7 mouse cellular contexts compared by ENCODE assay signal in genomic region chr11:72037996-72038395, GRCm38 (mm10). TPM values are rescaled to one million over a fixed set of nuclear protein-coding genes. Genes with fewer than 3 reads are reported as not detected.
DNase-seq lines count a peak whose midpoint lies in the region; ATAC-seq lines count a peak whose summit lies in the region.

No protein-coding gene starts in this region.

- peak; percentile 21 to 43 for DNase-seq in monocyte, adult 2 months (ENCODE audit: low read depth in 1 of 2, low spot score in 2 of 2)
- peak; percentile 70 for DNase-seq in adrenal gland, postnatal 25 days
- peak; percentile 72 for DNase-seq in embryo, embryonic 9.5 days (ENCODE audit: extremely low spot score)
- peak; percentile 47 to 85 for DNase-seq in kidney, postnatal 36 days
- peak; percentile 79 for DNase-seq in lung, postnatal 14 days
- DNase-seq in spleen, postnatal 14 days (ENCODE audit: low spot score in 2 of 2) = peak; percentile 32 to 52

- ATAC-seq in monocyte, adult 5-6 weeks (replicated peaks; ENCODE audit: insufficient number of reproducible peaks, low FRiP score, low TSS enrichment, poor library complexity, severe bottlenecking) = no peak

RNA-seq across cellular contexts. Expression of gene Aipl1, which starts 0.7 kb away (rescaled TPM):
- 0.67 TPM in 1 of 3 replicates, not detected in the others for total RNA-seq in monocyte, adult 5-6 weeks (2017)
- total RNA-seq in adrenal gland, postnatal 25 days (2021) = 0.18 TPM in 1 of 2 replicates, not detected in the other

RNA-seq across cellular contexts. Expression of gene Pimreg, which starts 3.8 kb away (rescaled TPM):
- not detected in 3 replicates for total RNA-seq in monocyte, adult 5-6 weeks (2017)
- total RNA-seq in adrenal gland, postnatal 25 days (2021) = 8.4 and 13.2 TPM in 2 replicates
